Mouse (Mus musculus): ENCODE data around the gene Olfr765. TPM values are rescaled to one million over a fixed set of nuclear protein-coding genes. Genes with fewer than 3 reads are reported as not detected.
"Not testable (repeated sequence)": the region's sequence is repeated elsewhere in the genome, so short reads cannot be mapped to it uniquely, and the experiment has no call there.

Gene Olfr765
- polyA plus RNA-seq, 1 experiment from 2014 or later = not detected

DNA sequence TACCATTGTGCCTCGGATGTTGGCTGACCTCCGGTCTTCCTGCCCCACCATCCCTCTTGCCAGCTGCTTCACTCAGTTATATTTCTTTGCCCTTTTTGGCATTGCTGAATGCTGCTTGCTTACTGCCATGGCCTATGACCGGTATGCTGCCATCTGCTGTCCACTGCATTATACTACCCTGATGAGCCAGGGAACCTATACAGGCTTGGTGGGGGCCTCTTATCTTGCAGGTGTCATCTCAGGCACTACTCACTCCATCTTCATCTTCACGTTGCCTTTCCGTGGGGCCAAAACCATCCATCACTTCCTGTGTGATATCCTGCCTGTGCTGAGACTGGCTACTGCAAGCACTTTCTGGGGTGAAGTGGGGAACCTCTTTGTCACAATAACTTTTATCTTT, 38.3 kb downstream of the Olfr765 start:
- 45% methylated on average over 2 of the region's 5 CpGs for WGBS
- not testable (repeated sequence) for H3K36me3 ChIP-seq (ENCODE audit: control insufficient read depth, insufficient read depth); H3K9ac ChIP-seq (ENCODE audit: low read length); H3K27me3 ChIP-seq (ENCODE audit: control insufficient read depth, insufficient read depth, low read length); H3K4me2 ChIP-seq (ENCODE audit: low read depth, low read length); H3K4me3 ChIP-seq (ENCODE audit: low read length); H3K27ac ChIP-seq (ENCODE audit: low read length); H3K4me1 ChIP-seq (ENCODE audit: control insufficient read depth, insufficient read depth, low read length); H3K9me3 ChIP-seq (replicated peaks; ENCODE audit: control insufficient read depth, low read length)
- ATAC-seq (replicated peaks; ENCODE audit: extremely low read depth, insufficient read depth, low FRiP score) = peak; percentile 63

DNA sequence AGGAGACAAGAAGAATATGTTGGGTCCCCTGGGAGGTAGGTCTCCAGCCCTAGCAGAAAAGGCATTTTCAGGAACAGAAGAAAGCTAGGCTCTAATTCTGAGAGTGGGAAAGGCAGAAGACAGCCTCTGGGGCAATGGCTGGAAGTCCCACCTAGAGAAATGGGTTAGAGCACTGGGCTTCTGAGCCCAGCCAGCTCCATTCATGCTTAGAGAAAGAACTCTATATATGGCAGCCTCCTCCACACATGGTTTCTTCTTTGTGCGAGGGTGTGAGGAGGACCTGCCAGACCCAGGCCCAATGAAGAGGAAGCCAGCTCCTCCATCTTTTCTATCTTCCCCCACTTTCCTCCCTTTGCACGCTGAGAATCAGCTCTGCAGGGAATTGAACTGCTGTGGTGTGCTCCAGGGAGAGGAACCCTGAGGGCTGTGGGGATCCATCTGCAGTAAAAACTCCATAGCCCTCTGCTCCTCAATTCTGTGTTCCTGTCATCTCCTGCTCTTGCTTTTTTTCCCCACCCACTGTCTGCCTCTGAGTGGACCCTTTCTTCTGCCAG, 39.4 kb downstream of the Olfr765 start, which contains the start of gene Olfr763:
Olfr763 (plus strand) TSS at position 504 of the 554 bp plus-strand sequence.
- Histone ChIP-seq H3K36me3 (ENCODE audit: control insufficient read depth, insufficient read depth) (no peaks in the 10 kb centered on the region), H3K4me1 (ENCODE audit: control insufficient read depth, insufficient read depth, low read length) (no peaks in the 10 kb centered on the region), H3K9ac (ENCODE audit: low read length) (no peak within 1 kb of the TSS), H3K4me2 (ENCODE audit: low read depth, low read length) (no peak within 1 kb of the TSS), H3K27me3 (ENCODE audit: control insufficient read depth, insufficient read depth, low read length) (no peaks in the 10 kb centered on the region), H3K4me3 (ENCODE audit: low read length) (no peak within 1 kb of the TSS), H3K9me3 (replicated peaks; ENCODE audit: control insufficient read depth, low read length) (peaks cover 5% of the 10 kb centered on the region; the same call in 1 of the 2 replicates), H3K27ac (ENCODE audit: low read length) (no peak within 1 kb of the TSS)
- 53% methylated on average over 2 of the region's 2 CpGs for WGBS
- no peak for ATAC-seq (replicated peaks; ENCODE audit: extremely low read depth, insufficient read depth, low FRiP score)

DNA sequence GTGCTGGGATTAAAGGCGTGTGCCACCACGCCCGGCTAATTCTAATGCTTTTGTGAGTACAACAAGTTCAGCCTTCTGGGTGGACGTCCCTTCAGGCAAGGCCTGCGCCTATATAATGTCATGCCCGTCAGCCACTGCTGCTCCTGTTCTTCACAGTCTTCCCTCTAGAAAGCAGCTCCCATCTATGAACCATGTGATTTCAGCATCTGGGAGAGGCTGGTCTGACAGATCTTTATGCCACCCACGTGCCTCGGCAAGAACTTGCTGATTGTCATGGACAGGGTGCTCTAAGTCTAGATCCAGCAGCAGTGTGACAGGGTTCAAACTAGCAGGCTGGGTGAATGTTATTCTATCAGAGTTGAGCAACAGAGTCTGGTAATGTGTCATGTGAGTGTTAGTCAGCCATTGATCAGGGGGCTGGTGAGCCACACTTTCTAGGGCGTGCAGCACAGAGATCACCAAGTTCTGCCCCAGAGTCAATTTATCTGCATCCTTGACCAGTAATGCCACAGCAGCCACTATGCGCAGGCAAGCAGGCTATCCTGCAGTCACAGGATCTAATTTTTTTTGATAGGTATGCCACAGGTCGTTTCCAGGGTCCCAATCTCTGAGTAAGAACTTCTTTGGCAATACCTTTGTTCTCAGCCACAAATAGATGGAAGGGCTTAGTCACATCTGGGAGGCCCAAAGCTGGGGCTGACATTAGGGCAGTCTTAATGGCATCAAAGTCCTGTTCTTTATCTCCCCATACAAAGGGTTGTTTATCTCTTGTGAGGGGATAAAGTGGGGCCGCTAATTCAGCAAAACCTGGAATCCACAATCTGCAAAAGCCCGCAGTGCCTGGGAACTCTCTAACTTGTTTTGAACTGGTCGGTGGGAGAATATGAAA, 45.5 kb downstream of the Olfr765 start:
- no peak overlapping the region for H3K27ac ChIP-seq (ENCODE audit: low read length)
- H3K4me1 ChIP-seq (ENCODE audit: control insufficient read depth, insufficient read depth, low read length) = no peaks in the 10 kb centered on the region
- no peaks in the 10 kb centered on the region for H3K36me3 ChIP-seq (ENCODE audit: control insufficient read depth, insufficient read depth)
- whole genome bisulfite sequencing = 65% methylated on average over 14 of the region's 14 CpGs
- H3K9me3 ChIP-seq (replicated peaks; ENCODE audit: control insufficient read depth, low read length) = peaks cover 5% of the 10 kb centered on the region; the same call in 1 of the 2 replicates
- no peak overlapping the region for H3K4me2 ChIP-seq (ENCODE audit: low read depth, low read length)
- no peak overlapping the region for H3K4me3 ChIP-seq (ENCODE audit: low read length)
- no peak overlapping the region for H3K9ac ChIP-seq (ENCODE audit: low read length)
- H3K27me3 ChIP-seq (ENCODE audit: control insufficient read depth, insufficient read depth, low read length) = no peaks in the 10 kb centered on the region
- no peak for ATAC-seq (replicated peaks; ENCODE audit: extremely low read depth, insufficient read depth, low FRiP score)

DNA sequence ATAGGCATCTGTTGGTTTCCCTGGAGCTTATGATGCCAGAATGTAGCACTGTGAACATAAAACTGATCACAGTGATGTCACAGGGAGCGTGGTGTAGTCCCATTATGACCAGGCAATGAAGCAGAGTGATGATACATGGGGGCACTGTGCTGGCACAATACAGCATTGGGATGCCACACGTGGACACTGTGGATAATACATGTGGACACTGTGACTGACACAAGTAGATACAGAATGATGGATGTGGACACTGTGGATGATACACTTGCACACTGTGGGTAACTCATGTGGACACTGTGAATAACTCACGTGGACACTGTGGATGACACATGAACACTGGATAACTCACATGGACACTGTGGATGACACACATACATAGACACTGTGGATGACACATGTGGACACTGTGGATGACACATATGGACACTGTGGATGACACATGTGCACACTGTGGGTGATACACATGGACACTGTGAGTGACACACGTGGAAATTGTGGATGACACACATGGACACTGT, 53.2 kb downstream of the Olfr765 start:
- no peak overlapping the region for H3K9ac ChIP-seq (ENCODE audit: low read length)
- H3K36me3 ChIP-seq (ENCODE audit: control insufficient read depth, insufficient read depth) = no peaks in the 10 kb centered on the region
- no peaks in the 10 kb centered on the region for H3K4me1 ChIP-seq (ENCODE audit: control insufficient read depth, insufficient read depth, low read length)
- H3K4me2 ChIP-seq (ENCODE audit: low read depth, low read length) = no peak overlapping the region
- no peaks in the 10 kb centered on the region for H3K27me3 ChIP-seq (ENCODE audit: control insufficient read depth, insufficient read depth, low read length)
- no peak overlapping the region for H3K4me3 ChIP-seq (ENCODE audit: low read length)
- WGBS = 64% methylated on average over 4 of the region's 4 CpGs
- ATAC-seq (replicated peaks; ENCODE audit: extremely low read depth, insufficient read depth, low FRiP score) = no peak
- H3K27ac ChIP-seq (ENCODE audit: low read length) = no peak overlapping the region
- H3K9me3 ChIP-seq (replicated peaks; ENCODE audit: control insufficient read depth, low read length) = no peaks in the 10 kb centered on the region

DNA sequence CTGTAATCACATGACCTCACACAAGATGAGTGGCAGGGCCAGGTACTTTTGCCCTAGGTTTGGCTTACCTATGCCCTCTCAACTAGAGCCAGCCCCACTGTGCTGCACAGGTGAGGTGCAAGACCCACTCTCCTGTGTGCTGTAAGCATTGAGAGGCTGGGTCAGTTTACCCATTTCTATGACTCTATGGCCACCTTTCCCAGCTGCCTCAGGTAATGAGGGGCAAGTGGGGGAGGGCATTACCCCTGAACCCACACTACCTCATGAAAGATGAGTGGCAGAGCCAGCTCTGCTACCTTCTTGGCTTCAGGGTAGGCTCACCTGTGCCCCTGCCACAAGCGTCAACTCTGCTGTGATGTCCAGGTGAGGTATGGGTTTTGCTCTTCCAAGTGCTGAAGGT, 54.0 kb downstream of the Olfr765 start:
- H3K27ac ChIP-seq (ENCODE audit: low read length) = no peak overlapping the region
- no peak overlapping the region for H3K4me2 ChIP-seq (ENCODE audit: low read depth, low read length)
- no peaks in the 10 kb centered on the region for H3K27me3 ChIP-seq (ENCODE audit: control insufficient read depth, insufficient read depth, low read length)
- no peak for ATAC-seq (replicated peaks; ENCODE audit: extremely low read depth, insufficient read depth, low FRiP score)
- 90% methylated on average over 1 of the region's 1 CpGs for WGBS
- no peaks in the 10 kb centered on the region for H3K4me1 ChIP-seq (ENCODE audit: control insufficient read depth, insufficient read depth, low read length)
- no peaks in the 10 kb centered on the region for H3K9me3 ChIP-seq (replicated peaks; ENCODE audit: control insufficient read depth, low read length)
- H3K36me3 ChIP-seq (ENCODE audit: control insufficient read depth, insufficient read depth) = no peaks in the 10 kb centered on the region
- H3K4me3 ChIP-seq (ENCODE audit: low read length) = no peak overlapping the region
- H3K9ac ChIP-seq (ENCODE audit: low read length) = no peak overlapping the region

Other genes with a start within 250 kb of the Olfr765 start
- 40.3 and 42.2 TPM in 2 replicates for gene Dnajc14, start 245.9 kb downstream of the Olfr765 start, polyA plus RNA-seq (2015; fragmentation: Nextera tagmentation; extraction: Ambion mirVana)
- 16.2 and 18.1 TPM in 2 replicates for gene Tmem198b, start 245.6 kb downstream of the Olfr765 start, polyA plus RNA-seq (2015; fragmentation: Nextera tagmentation; extraction: Ambion mirVana)
- 154 and 169 TPM in 2 replicates for gene Sarnp, start 232.7 kb downstream of the Olfr765 start, polyA plus RNA-seq (2015; fragmentation: Nextera tagmentation; extraction: Ambion mirVana)
- gene Ormdl2, start 228.4 kb downstream of the Olfr765 start, polyA plus RNA-seq (2015; fragmentation: Nextera tagmentation; extraction: Ambion mirVana) = 41.4 and 43.0 TPM in 2 replicates
- 1.7 and 2.0 TPM in 2 replicates for gene Gdf11, start 158.3 kb downstream of the Olfr765 start, polyA plus RNA-seq (2015; fragmentation: Nextera tagmentation; extraction: Ambion mirVana)
- gene Cd63, start 149.0 kb downstream of the Olfr765 start, polyA plus RNA-seq (2015; fragmentation: Nextera tagmentation; extraction: Ambion mirVana) = 402 and 430 TPM in 2 replicates
- 13.0 and 14.6 TPM in 2 replicates for gene Rdh5, start 127.1 kb downstream of the Olfr765 start, polyA plus RNA-seq (2015; fragmentation: Nextera tagmentation; extraction: Ambion mirVana)
- gene Bloc1s1, start 126.0 kb downstream of the Olfr765 start, polyA plus RNA-seq (2015; fragmentation: Nextera tagmentation; extraction: Ambion mirVana) = 224 and 225 TPM in 2 replicates
- 10.3 and 11.9 TPM in 2 replicates for gene Itga7, start 116.2 kb downstream of the Olfr765 start, polyA plus RNA-seq (2015; fragmentation: Nextera tagmentation; extraction: Ambion mirVana)
- 0.67 TPM in 1 of 2 replicates, not detected in the other for gene Mettl7b, start 89.0 kb downstream of the Olfr765 start, polyA plus RNA-seq (2015; fragmentation: Nextera tagmentation; extraction: Ambion mirVana)
- not detected in 2 replicates for gene Olfr9, start 60.6 kb downstream of the Olfr765 start, polyA plus RNA-seq (2015; fragmentation: Nextera tagmentation; extraction: Ambion mirVana)
- gene Olfr763, start 39.2 kb downstream of the Olfr765 start, polyA plus RNA-seq (2015; fragmentation: Nextera tagmentation; extraction: Ambion mirVana) = not detected in 2 replicates
- gene Olfr764-ps1, start 10.1 kb downstream of the Olfr765 start, polyA plus RNA-seq (2015; fragmentation: Nextera tagmentation; extraction: Ambion mirVana) = not detected in 2 replicates
- gene Olfr766-ps1, start 19.0 kb upstream of the Olfr765 start, polyA plus RNA-seq (2015; fragmentation: Nextera tagmentation; extraction: Ambion mirVana) = not detected in 2 replicates
- gene Olfr767, start 32.9 kb upstream of the Olfr765 start, polyA plus RNA-seq (2015; fragmentation: Nextera tagmentation; extraction: Ambion mirVana) = not detected in 2 replicates
- not detected in 2 replicates for gene Olfr768, start 49.4 kb upstream of the Olfr765 start, polyA plus RNA-seq (2015; fragmentation: Nextera tagmentation; extraction: Ambion mirVana)
- not detected in 2 replicates for gene Olfr769, start 67.9 kb upstream of the Olfr765 start, polyA plus RNA-seq (2015; fragmentation: Nextera tagmentation; extraction: Ambion mirVana)
- not detected in 2 replicates for gene Olfr770, start 89.0 kb upstream of the Olfr765 start, polyA plus RNA-seq (2015; fragmentation: Nextera tagmentation; extraction: Ambion mirVana)
- not detected in 2 replicates for gene Olfr771, start 114.8 kb upstream of the Olfr765 start, polyA plus RNA-seq (2015; fragmentation: Nextera tagmentation; extraction: Ambion mirVana)
- gene Olfr772, start 127.9 kb upstream of the Olfr765 start, polyA plus RNA-seq (2015; fragmentation: Nextera tagmentation; extraction: Ambion mirVana) = not detected in 2 replicates
- gene Olfr773, start 137.4 kb upstream of the Olfr765 start, polyA plus RNA-seq (2015; fragmentation: Nextera tagmentation; extraction: Ambion mirVana) = not detected in 2 replicates
- not detected in 2 replicates for gene Olfr774, start 186.2 kb upstream of the Olfr765 start, polyA plus RNA-seq (2015; fragmentation: Nextera tagmentation; extraction: Ambion mirVana)
- not detected in 2 replicates for gene Olfr775, start 198.4 kb upstream of the Olfr765 start, polyA plus RNA-seq (2015; fragmentation: Nextera tagmentation; extraction: Ambion mirVana)
- not detected in 2 replicates for gene Olfr776, start 209.1 kb upstream of the Olfr765 start, polyA plus RNA-seq (2015; fragmentation: Nextera tagmentation; extraction: Ambion mirVana)
- not detected in 2 replicates for gene Olfr777, start 221.5 kb upstream of the Olfr765 start, polyA plus RNA-seq (2015; fragmentation: Nextera tagmentation; extraction: Ambion mirVana)